Mouse (Mus musculus): ENCODE measurements at regions not wholly inside any gene's neighbourhood (a gene's known extent, or its start where the extent isn't known, plus 50 kb on each side); places are given as distances from the start of the nearest gene placed in this dataset.

- Histone ChIP-seq H3K27ac (no peak overlapping the region), H3K9me3 (no peaks in the 10 kb centered on the region), H3K27me3 (peaks cover 2% of the 10 kb centered on the region; the same call in 1 of the 2 replicates), H3K4me2 (no peak overlapping the region), H3K4me1 (no peaks in the 10 kb centered on the region), H3K4me3 (replicated peaks) (no peak overlapping the region), H3K36me3 (replicated peaks) (no peaks in the 10 kb centered on the region), H3K9ac (no peak overlapping the region)
- WGBS = 88% methylated on average over 8 of the region's 8 CpGs
- no peak for ATAC-seq (ENCODE audit: low FRiP score)
Measured at GRCm38 (mm10) chr6:91573487-91573886, 57.8 kb downstream of the Lsm3 start.

DNA sequence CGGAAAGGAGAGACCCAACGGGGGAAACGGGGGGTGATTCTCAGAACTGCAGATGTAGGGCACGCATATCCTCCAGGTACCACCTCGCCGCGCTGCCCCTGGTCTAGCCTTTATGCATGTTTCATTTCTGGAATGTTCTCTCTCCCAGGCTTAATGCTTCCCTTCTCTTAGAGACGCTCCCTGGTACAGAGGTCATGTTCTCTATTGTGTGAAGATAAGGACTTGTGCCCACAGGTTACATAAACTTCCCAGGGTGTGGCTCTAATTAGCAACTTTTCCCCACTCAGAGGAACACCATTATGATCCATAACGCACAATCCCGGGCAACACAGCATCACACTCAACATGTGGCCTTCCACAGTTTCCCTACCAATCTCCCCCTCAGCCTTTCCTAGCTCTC is 58.7 kb downstream of the Lsm3 start:
- no peaks in the 10 kb centered on the region for H3K9me3 ChIP-seq
- H3K4me2 ChIP-seq = no peak overlapping the region
- no peak overlapping the region for H3K4me3 ChIP-seq (replicated peaks)
- H3K27ac ChIP-seq = no peak overlapping the region
- WGBS = 87% methylated on average over 10 of the region's 10 CpGs
- ATAC-seq (ENCODE audit: low FRiP score) = no peak
- no peaks in the 10 kb centered on the region for H3K4me1 ChIP-seq
- H3K36me3 ChIP-seq (replicated peaks) = no peaks in the 10 kb centered on the region
- H3K9ac ChIP-seq = no peak overlapping the region
- H3K27me3 ChIP-seq = peaks cover 2% of the 10 kb centered on the region; the same call in 1 of the 2 replicates

- ATAC-seq (ENCODE audit: low FRiP score) = peak; percentile 58; the same call in 1 of the 2 replicates
- no peaks in the 10 kb centered on the region for H3K36me3 ChIP-seq (replicated peaks)
- H3K4me1 ChIP-seq = no peaks in the 10 kb centered on the region
- no peak overlapping the region for H3K4me2 ChIP-seq
- no peak overlapping the region for H3K9ac ChIP-seq
- peaks cover 2% of the 10 kb centered on the region; the same call in 1 of the 2 replicates for H3K27me3 ChIP-seq
- no peak overlapping the region for H3K27ac ChIP-seq
- no peaks in the 10 kb centered on the region for H3K9me3 ChIP-seq
- WGBS = 65% methylated on average over 4 of the region's 4 CpGs
- no peak overlapping the region for H3K4me3 ChIP-seq (replicated peaks)
Measured at GRCm38 (mm10) chr6:91575662-91576364, 60.1 kb downstream of the Lsm3 start.

DNA sequence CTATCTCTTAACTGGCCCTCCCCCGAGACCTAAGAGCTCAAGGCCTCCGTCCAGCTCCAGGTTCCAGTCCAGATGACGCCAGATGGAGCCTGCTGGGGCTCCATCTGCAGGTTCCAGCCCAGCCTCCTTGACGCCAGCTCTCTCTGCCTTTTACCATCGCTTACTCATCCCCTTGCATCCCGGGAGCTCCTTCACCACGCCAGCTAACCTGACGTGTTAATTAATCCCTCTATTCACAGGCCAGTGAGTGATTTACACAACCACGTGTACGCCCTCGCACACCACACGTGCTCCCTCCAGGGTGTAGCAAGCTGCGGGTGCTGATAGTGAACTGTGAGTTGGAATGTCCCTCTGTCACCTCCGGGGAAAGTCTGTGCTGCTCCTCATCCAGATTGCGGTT is 61.2 kb downstream of the Lsm3 start:
- no peak overlapping the region for H3K9ac ChIP-seq

GRCm38 (mm10) chr6:91579666-91580065 is 63.9 kb downstream of the Lsm3 start:
- no peak overlapping the region for H3K4me3 ChIP-seq (replicated peaks)
- peaks cover 1% of the 10 kb centered on the region; the same call in 1 of the 2 replicates for H3K27me3 ChIP-seq
- no peaks in the 10 kb centered on the region for H3K9me3 ChIP-seq
- H3K4me1 ChIP-seq = no peaks in the 10 kb centered on the region
- no peak for ATAC-seq (ENCODE audit: low FRiP score)
- WGBS = 89% methylated on average over 10 of the region's 10 CpGs
- H3K27ac ChIP-seq = no peak overlapping the region
- no peak overlapping the region for H3K9ac ChIP-seq
- H3K36me3 ChIP-seq (replicated peaks) = no peaks in the 10 kb centered on the region
- H3K4me2 ChIP-seq = no peak overlapping the region

More for the DNA sequence above, 61.2 kb downstream of the Lsm3 start:
- H3K4me1 ChIP-seq = no peaks in the 10 kb centered on the region
- 53% methylated on average over 15 of the region's 15 CpGs for WGBS
- H3K27ac ChIP-seq = no peak overlapping the region
- ATAC-seq (ENCODE audit: low FRiP score) = no peak
- no peak overlapping the region for H3K4me3 ChIP-seq (replicated peaks)
- no peak overlapping the region for H3K4me2 ChIP-seq
- H3K27me3 ChIP-seq = peaks cover 2% of the 10 kb centered on the region; the same call in 1 of the 2 replicates
- H3K9me3 ChIP-seq = no peaks in the 10 kb centered on the region
- no peaks in the 10 kb centered on the region for H3K36me3 ChIP-seq (replicated peaks)

- H3K9me3 ChIP-seq = no peaks in the 10 kb centered on the region
- no peak overlapping the region for H3K4me2 ChIP-seq
- H3K9ac ChIP-seq = no peak overlapping the region
- H3K4me3 ChIP-seq (replicated peaks) = no peak overlapping the region
- WGBS = 93% methylated on average over 6 of the region's 6 CpGs
- no peaks in the 10 kb centered on the region for H3K36me3 ChIP-seq (replicated peaks)
- no peaks in the 10 kb centered on the region for H3K4me1 ChIP-seq
- H3K27ac ChIP-seq = no peak overlapping the region
- no peaks in the 10 kb centered on the region for H3K27me3 ChIP-seq
- no peak for ATAC-seq (ENCODE audit: low FRiP score)
Measured at GRCm38 (mm10) chr6:91580607-91581006, 64.9 kb downstream of the Lsm3 start.

- Histone ChIP-seq H3K9ac (no peak overlapping the region), H3K4me3 (replicated peaks) (no peak overlapping the region), H3K4me1 (no peaks in the 10 kb centered on the region), H3K4me2 (no peak overlapping the region), H3K27ac (no peak overlapping the region), H3K27me3 (no peaks in the 10 kb centered on the region), H3K36me3 (replicated peaks) (no peaks in the 10 kb centered on the region), H3K9me3 (no peaks in the 10 kb centered on the region)
- 87% methylated on average over 5 of the region's 5 CpGs for WGBS
- no peak for ATAC-seq (ENCODE audit: low FRiP score)
Measured at GRCm38 (mm10) chr6:91582338-91582737, 66.6 kb downstream of the Lsm3 start.

GRCm38 (mm10) chr6:91583346-91583745 is 67.6 kb downstream of the Lsm3 start:
- no peak for ATAC-seq (ENCODE audit: low FRiP score)
- H3K36me3 ChIP-seq (replicated peaks) = no peaks in the 10 kb centered on the region
- no peaks in the 10 kb centered on the region for H3K4me1 ChIP-seq
- no peak overlapping the region for H3K4me3 ChIP-seq (replicated peaks)
- H3K4me2 ChIP-seq = no peak overlapping the region
- H3K9ac ChIP-seq = no peak overlapping the region
- 92% methylated on average over 5 of the region's 5 CpGs for WGBS
- H3K27ac ChIP-seq = no peak overlapping the region
- no peaks in the 10 kb centered on the region for H3K27me3 ChIP-seq
- H3K9me3 ChIP-seq = no peaks in the 10 kb centered on the region

DNA sequence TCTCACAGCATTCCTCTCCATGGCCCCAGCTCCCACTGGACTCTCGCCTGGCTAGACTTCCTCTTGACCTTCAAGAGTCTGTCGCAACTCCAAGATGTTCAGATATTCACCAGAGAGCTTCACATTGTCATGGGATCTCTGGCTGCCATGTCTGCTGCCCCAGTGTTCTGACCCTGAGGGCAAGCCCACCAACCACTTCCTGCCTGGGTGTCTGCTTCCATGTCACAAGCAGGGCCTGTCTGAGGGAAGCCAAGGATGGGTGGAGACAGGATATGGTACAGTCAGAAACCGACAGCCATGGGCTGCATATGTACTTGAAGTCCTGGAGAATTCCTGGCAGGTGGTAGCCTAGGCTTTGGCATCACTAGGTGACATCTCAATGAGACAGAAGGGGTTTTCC is 69.8 kb downstream of the Lsm3 start:
- Histone ChIP-seq H3K9ac (no peak overlapping the region), H3K4me3 (replicated peaks) (no peak overlapping the region), H3K9me3 (no peaks in the 10 kb centered on the region), H3K27me3 (no peaks in the 10 kb centered on the region), H3K36me3 (replicated peaks) (no peaks in the 10 kb centered on the region), H3K27ac (no peak overlapping the region), H3K4me2 (no peak overlapping the region), H3K4me1 (peaks cover 4% of the 10 kb centered on the region; the same call in 1 of the 2 replicates)
- 90% methylated on average over 3 of the region's 3 CpGs for WGBS
- no peak for ATAC-seq (ENCODE audit: low FRiP score)

- 79% methylated on average over 4 of the region's 4 CpGs for WGBS
Measured at GRCm38 (mm10) chr6:91589181-91589580, 73.5 kb downstream of the Lsm3 start.

DNA sequence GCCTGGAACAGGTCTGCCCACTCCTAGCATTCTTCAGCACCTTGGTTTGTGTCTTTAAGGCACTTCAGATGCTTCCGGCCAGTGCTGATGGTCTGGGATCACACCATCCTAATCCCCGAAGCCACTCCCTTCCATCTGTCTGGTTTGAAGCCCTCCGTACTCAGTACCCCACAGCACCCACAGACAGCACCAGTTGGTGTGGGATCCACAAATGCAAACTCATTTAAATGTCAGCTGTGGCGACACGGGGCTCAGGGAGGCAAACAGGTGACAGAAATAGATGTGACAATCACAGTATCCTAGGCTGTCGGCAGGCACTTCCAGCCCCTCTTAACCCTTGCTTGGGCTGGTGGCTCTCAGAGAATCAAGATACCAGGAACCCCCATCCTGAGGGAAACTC is 74.7 kb downstream of the Lsm3 start:
- H3K27me3 ChIP-seq = no peaks in the 10 kb centered on the region; the same call in 1 of the 2 replicates
- WGBS = 51% methylated on average over 6 of the region's 6 CpGs
- ATAC-seq (ENCODE audit: low FRiP score) = no peak
- H3K4me3 ChIP-seq (replicated peaks) = no peak overlapping the region
- H3K27ac ChIP-seq = no peak overlapping the region
- no peaks in the 10 kb centered on the region for H3K36me3 ChIP-seq (replicated peaks)
- H3K4me2 ChIP-seq = no peak overlapping the region
- no peaks in the 10 kb centered on the region for H3K9me3 ChIP-seq
- no peak overlapping the region for H3K9ac ChIP-seq
- peaks cover 15% of the 10 kb centered on the region for H3K4me1 ChIP-seq

More at GRCm38 (mm10) chr6:91589181-91589580, 73.5 kb downstream of the Lsm3 start:
- no peaks in the 10 kb centered on the region for H3K36me3 ChIP-seq (replicated peaks)
- no peak overlapping the region for H3K27ac ChIP-seq
- no peaks in the 10 kb centered on the region for H3K9me3 ChIP-seq
- H3K4me1 ChIP-seq = peaks cover 15% of the 10 kb centered on the region
- no peak overlapping the region for H3K4me2 ChIP-seq
- no peak overlapping the region for H3K4me3 ChIP-seq (replicated peaks)
- H3K9ac ChIP-seq = no peak overlapping the region
- H3K27me3 ChIP-seq = no peaks in the 10 kb centered on the region; the same call in 1 of the 2 replicates
- ATAC-seq (ENCODE audit: low FRiP score) = no peak

- Histone ChIP-seq H3K9ac (no peak overlapping the region), H3K9me3 (no peaks in the 10 kb centered on the region), H3K4me2 (no peak overlapping the region), H3K36me3 (replicated peaks) (no peaks in the 10 kb centered on the region), H3K27ac (0 out of 2 replicates have a peak overlapping the region, but pooled peaks have one; percentile 25), H3K4me1 (peaks cover 15% of the 10 kb centered on the region), H3K4me3 (replicated peaks) (no peak overlapping the region), H3K27me3 (no peaks in the 10 kb centered on the region; the same call in 1 of the 2 replicates)
- ATAC-seq (ENCODE audit: low FRiP score) = no peak
- WGBS = 46% methylated on average over 8 of the region's 8 CpGs
Measured at GRCm38 (mm10) chr6:91590806-91591571, 75.3 kb downstream of the Lsm3 start.
